Mouse (Mus musculus) erythroblast, embryonic 14.5 days (primary cell): ENCODE results near the gene Dcaf11.

Source experiments
- GATA1 ChIP-seq: IDR thresholded peaks from 2 replicates; pipeline ENCODE4 v1.6.1; 2012; ENCODE audit warnings: low read length, inconsistent platforms, mixed read lengths
- TAL1 ChIP-seq: IDR thresholded peaks from 3 replicates; pipeline ENCODE4 v1.6.1; 2012; ENCODE audit warnings: low read length, inconsistent platforms, mixed read lengths

- TF ChIP-seq GATA1 (no peak), TAL1 (no peak)
Observed at GRCm38 (mm10) chr14:55575711-55576110, 15.9 kb downstream of the Dcaf11 start.
